Mouse (Mus musculus): ENCODE measurements at regions not wholly inside any gene's neighbourhood (a gene's known extent, or its start where the extent isn't known, plus 50 kb on each side); places are given as distances from the start of the nearest gene placed in this dataset.

DNA sequence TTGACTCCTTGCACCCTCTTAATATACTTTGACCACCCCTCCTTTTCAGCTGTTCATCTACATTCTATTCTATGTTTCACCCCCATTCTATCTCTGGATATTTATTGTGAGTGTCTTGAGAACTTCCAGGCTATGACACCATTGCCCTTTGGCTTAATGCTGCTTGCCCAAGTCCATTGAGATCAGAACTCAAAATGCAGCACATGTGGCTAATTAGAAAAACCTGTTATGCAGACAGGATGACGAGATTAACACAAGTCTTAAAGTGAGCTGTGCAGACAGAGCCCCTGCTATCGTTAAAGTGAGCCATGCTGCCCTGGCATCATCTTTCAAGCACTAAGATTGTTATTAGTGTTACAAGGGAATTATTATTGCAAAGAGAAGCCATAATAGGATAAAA is 299.9 kb downstream of the Prr30 start:
- Histone ChIP-seq H3K27me3 (replicated peaks; ENCODE audit: control insufficient read depth, insufficient read depth, low read length) (no peaks in the 10 kb centered on the region), H3K4me1 (replicated peaks; ENCODE audit: control insufficient read depth, insufficient read depth, low read length) (no peaks in the 10 kb centered on the region), H3K27ac (ENCODE audit: low read length) (no peak overlapping the region), H3K9ac (replicated peaks; ENCODE audit: low read depth, low read length) (no peak overlapping the region), H3K9me3 (ENCODE audit: control insufficient read depth, low read length) (0 out of 2 replicates have a peak, but pooled peaks cover 2% of the 10 kb centered on the region), H3K4me3 (replicated peaks; ENCODE audit: low read length) (no peak overlapping the region), H3K36me3 (ENCODE audit: control insufficient read depth, insufficient read depth) (no peaks in the 10 kb centered on the region), H3K4me2 (ENCODE audit: low read length) (no peak overlapping the region)
- 21% methylated on average over 2 of the region's 2 CpGs for WGBS
- ATAC-seq = no peak

DNA sequence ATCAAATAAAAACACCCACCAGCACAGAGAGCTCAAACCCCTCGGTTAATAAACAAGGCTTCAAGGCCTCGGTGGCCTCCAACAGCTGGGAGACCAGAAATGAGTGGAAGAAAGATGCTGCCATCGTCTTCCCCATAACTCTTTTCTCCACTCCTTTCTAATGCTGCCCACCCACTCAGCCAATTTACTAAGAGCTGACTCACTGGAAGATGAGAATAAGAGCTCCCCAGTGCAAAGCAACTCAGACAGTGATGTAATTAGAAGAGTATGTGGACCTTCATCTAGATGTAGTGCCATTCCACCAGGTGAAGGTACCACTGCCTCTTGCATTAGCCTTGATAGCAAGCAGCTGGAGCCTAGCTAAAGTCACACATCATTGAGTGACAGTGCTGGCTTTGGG is 301.1 kb downstream of the Prr30 start:
- H3K36me3 ChIP-seq (ENCODE audit: control insufficient read depth, insufficient read depth) = no peaks in the 10 kb centered on the region
- WGBS = 82% methylated on average over 3 of the region's 3 CpGs
- H3K27ac ChIP-seq (ENCODE audit: low read length) = no peak overlapping the region
- H3K4me2 ChIP-seq (ENCODE audit: low read length) = no peak overlapping the region
- H3K27me3 ChIP-seq (replicated peaks; ENCODE audit: control insufficient read depth, insufficient read depth, low read length) = no peaks in the 10 kb centered on the region
- ATAC-seq = no peak
- 0 out of 2 replicates have a peak, but pooled peaks cover 2% of the 10 kb centered on the region for H3K9me3 ChIP-seq (ENCODE audit: control insufficient read depth, low read length)
- H3K4me3 ChIP-seq (replicated peaks; ENCODE audit: low read length) = no peak overlapping the region
- no peak overlapping the region for H3K9ac ChIP-seq (replicated peaks; ENCODE audit: low read depth, low read length)
- H3K4me1 ChIP-seq (replicated peaks; ENCODE audit: control insufficient read depth, insufficient read depth, low read length) = no peaks in the 10 kb centered on the region

DNA sequence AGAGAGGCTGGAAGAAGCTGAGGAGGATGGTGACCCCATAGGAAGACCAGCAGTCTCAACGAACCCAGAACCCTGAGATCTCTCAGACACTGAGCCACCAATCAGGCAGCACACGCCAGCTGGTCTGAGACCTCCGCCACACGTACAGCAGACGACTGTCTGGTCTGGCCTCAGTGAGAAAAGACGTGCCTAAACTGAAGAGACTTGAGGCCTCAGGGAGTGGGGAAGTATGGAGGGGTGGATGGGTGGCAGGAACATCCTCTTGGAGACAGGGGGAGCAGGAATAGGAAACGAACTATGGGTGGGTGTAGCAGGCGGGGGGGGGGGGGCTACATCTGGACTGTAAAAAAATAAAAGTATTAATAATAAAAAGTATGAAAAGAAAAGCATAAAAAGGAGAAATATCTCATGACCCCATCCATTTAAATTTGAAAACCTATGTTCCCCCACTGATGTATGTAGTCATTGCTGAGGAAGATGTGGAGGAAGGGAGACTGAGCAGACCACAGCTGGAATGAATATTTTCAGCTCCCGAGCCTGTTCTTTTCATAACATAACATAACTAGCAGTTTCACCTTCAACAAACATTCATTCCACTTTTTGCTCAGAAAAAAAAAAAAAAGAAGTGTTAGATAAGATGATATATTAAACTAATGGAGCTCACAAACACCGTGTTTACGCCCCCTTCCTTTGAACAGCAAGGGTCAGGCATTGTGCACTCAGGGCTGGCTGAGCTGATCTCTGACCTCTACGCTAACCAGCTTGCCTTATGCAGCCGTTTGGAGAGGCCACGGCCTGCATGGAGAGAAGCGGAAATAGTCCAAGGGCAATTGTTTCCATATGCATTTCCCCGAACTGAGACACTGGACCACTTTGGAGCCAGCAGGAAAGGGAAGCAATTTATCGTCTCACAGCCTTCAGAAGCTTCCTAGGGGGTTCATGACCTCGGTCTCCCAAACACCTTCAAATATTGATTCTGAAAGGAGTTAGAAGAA is 310.7 kb downstream of the Prr30 start:
- H3K27me3 ChIP-seq (replicated peaks; ENCODE audit: control insufficient read depth, insufficient read depth, low read length) = no peaks in the 10 kb centered on the region
- no peaks in the 10 kb centered on the region for H3K36me3 ChIP-seq (ENCODE audit: control insufficient read depth, insufficient read depth)
- no peaks in the 10 kb centered on the region for H3K9me3 ChIP-seq (ENCODE audit: control insufficient read depth, low read length)
- 68% methylated on average over 17 of the region's 18 CpGs for WGBS
- H3K9ac ChIP-seq (replicated peaks; ENCODE audit: low read depth, low read length) = no peak overlapping the region
- no peak overlapping the region for H3K4me2 ChIP-seq (ENCODE audit: low read length)
- no peak for ATAC-seq
- no peak overlapping the region for H3K27ac ChIP-seq (ENCODE audit: low read length)
- H3K4me3 ChIP-seq (replicated peaks; ENCODE audit: low read length) = no peak overlapping the region
- H3K4me1 ChIP-seq (replicated peaks; ENCODE audit: control insufficient read depth, insufficient read depth, low read length) = no peaks in the 10 kb centered on the region

DNA sequence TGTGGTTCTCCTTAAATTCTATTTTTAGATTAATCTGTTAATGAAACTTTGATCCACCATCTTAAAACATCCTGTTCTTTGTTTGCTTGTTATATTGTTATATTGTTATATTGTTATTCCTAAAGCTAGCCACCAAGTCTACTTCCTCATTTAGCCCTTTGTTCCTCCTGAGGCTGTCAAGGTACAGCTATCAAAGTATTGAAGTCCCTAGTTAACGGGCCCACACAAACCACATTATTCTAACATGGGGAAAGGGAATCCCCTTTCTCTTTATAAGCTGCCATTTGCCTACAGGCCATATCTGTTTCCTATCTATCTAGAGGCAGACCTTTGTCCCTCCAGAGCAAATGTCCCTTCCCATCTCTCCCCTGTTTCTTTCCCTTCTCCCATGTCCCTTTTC is 317.0 kb downstream of the Prr30 start:
- H3K4me2 ChIP-seq (ENCODE audit: low read length) = no peak overlapping the region
- no peaks in the 10 kb centered on the region for H3K9me3 ChIP-seq (ENCODE audit: control insufficient read depth, low read length)
- no peak overlapping the region for H3K4me3 ChIP-seq (replicated peaks; ENCODE audit: low read length)
- H3K9ac ChIP-seq (replicated peaks; ENCODE audit: low read depth, low read length) = no peak overlapping the region
- no peak for ATAC-seq
- no peaks in the 10 kb centered on the region for H3K4me1 ChIP-seq (replicated peaks; ENCODE audit: control insufficient read depth, insufficient read depth, low read length)
- H3K36me3 ChIP-seq (ENCODE audit: control insufficient read depth, insufficient read depth) = no peaks in the 10 kb centered on the region
- no peaks in the 10 kb centered on the region for H3K27me3 ChIP-seq (replicated peaks; ENCODE audit: control insufficient read depth, insufficient read depth, low read length)
- 71% methylated on average over 1 of the region's 1 CpGs for WGBS
- no peak overlapping the region for H3K27ac ChIP-seq (ENCODE audit: low read length)

DNA sequence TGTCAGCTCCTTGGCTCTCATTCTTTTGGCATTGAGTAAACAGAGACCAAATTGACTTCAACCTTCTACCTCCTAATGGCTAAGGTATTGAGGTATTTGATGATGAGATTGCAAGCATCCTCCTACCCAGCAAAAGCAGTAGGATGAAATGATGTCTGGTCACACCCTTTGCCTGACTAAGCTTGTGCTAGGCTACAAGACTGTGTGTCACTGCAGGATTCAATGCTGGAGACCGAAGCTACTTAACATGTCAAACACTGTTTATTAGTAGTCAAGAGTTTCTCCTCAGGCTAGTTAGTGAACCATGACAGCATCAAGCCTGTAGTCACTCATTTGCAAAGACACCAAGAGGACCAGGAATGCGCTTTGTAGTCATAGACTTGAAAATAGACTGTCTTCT is 320.0 kb downstream of the Prr30 start:
- Histone ChIP-seq H3K4me2 (ENCODE audit: low read length) (no peak overlapping the region), H3K36me3 (ENCODE audit: control insufficient read depth, insufficient read depth) (no peaks in the 10 kb centered on the region), H3K27me3 (replicated peaks; ENCODE audit: control insufficient read depth, insufficient read depth, low read length) (no peaks in the 10 kb centered on the region), H3K4me1 (replicated peaks; ENCODE audit: control insufficient read depth, insufficient read depth, low read length) (no peaks in the 10 kb centered on the region), H3K27ac (ENCODE audit: low read length) (no peak overlapping the region), H3K9me3 (ENCODE audit: control insufficient read depth, low read length) (no peaks in the 10 kb centered on the region), H3K4me3 (replicated peaks; ENCODE audit: low read length) (no peak overlapping the region), H3K9ac (replicated peaks; ENCODE audit: low read depth, low read length) (no peak overlapping the region)
- ATAC-seq = no peak
- 88% methylated on average over 2 of the region's 2 CpGs for WGBS

DNA sequence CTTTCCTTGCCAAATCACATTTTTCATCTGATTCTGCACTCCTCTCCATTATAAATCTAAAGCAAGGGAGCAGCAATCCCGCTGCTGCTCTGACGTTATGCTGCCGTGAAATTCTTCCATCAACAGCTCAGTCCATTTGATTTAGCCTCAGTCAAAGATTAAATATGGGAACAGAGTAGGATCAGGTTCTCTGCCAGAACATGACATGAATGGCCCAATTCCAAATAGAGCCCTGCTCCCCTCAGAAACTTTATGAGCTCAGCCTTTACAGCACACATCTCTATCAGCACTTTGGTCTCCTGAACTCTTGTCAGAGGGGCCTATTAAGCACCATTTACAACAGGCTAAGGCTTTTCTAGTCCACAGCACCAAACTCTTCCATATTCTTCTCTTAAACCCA is 332.3 kb downstream of the Prr30 start:
- Histone ChIP-seq H3K27ac (ENCODE audit: low read length) (no peak overlapping the region), H3K4me3 (replicated peaks; ENCODE audit: low read length) (no peak overlapping the region), H3K4me1 (replicated peaks; ENCODE audit: control insufficient read depth, insufficient read depth, low read length) (no peaks in the 10 kb centered on the region), H3K36me3 (ENCODE audit: control insufficient read depth, insufficient read depth) (no peaks in the 10 kb centered on the region), H3K9me3 (ENCODE audit: control insufficient read depth, low read length) (no peaks in the 10 kb centered on the region), H3K4me2 (ENCODE audit: low read length) (no peak overlapping the region), H3K27me3 (replicated peaks; ENCODE audit: control insufficient read depth, insufficient read depth, low read length) (no peaks in the 10 kb centered on the region), H3K9ac (replicated peaks; ENCODE audit: low read depth, low read length) (no peak overlapping the region)
- 83% methylated on average over 3 of the region's 3 CpGs for WGBS
- no peak for ATAC-seq

DNA sequence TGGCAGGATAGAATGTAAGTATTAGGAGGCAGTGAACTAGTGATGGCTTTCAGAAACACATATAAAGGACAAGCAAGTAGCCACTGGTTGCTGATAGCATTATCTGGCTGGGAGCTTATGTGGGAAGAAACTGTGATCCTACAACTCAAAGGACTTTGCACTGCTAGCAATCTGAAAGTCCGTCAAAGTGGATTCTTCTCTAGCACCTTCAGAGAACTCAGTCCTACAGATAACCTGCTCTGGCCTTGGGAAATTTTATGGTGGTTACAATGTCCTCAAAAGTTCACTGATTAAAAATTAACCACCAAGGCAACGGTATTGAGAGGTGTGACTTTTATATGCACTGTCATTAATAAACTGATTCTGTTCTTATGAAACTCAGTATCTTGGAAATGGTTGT is 335.3 kb downstream of the Prr30 start:
- no peak for ATAC-seq
- Histone ChIP-seq H3K27me3 (replicated peaks; ENCODE audit: control insufficient read depth, insufficient read depth, low read length) (no peaks in the 10 kb centered on the region), H3K4me2 (ENCODE audit: low read length) (no peak overlapping the region), H3K36me3 (ENCODE audit: control insufficient read depth, insufficient read depth) (no peaks in the 10 kb centered on the region), H3K9me3 (ENCODE audit: control insufficient read depth, low read length) (no peaks in the 10 kb centered on the region), H3K9ac (replicated peaks; ENCODE audit: low read depth, low read length) (no peak overlapping the region), H3K4me1 (replicated peaks; ENCODE audit: control insufficient read depth, insufficient read depth, low read length) (no peaks in the 10 kb centered on the region), H3K4me3 (replicated peaks; ENCODE audit: low read length) (no peak overlapping the region), H3K27ac (ENCODE audit: low read length) (no peak overlapping the region)
- WGBS = 92% methylated on average over 2 of the region's 2 CpGs

DNA sequence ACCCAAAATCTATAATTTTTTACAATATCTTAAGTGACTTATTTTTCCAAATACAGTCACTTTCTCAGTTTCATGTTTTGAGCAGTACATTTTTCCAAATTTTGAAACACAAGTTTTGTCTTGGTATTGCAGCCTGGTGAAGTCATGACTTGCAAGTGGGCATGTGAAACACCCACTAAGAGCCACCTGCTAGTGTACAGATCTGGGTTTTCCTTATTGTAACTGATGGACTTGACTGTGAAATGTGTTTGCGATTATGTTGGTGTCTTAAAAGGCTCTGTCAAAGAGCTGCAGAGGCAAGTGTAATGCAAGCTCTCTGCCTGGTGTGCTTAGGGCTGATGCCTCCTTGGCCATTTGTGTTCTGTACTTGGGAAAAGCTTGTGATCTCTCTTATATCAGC is 336.0 kb downstream of the Prr30 start:
- no peaks in the 10 kb centered on the region for H3K36me3 ChIP-seq (ENCODE audit: control insufficient read depth, insufficient read depth)
- no peak overlapping the region for H3K4me3 ChIP-seq (replicated peaks; ENCODE audit: low read length)
- H3K9me3 ChIP-seq (ENCODE audit: control insufficient read depth, low read length) = no peaks in the 10 kb centered on the region
- H3K4me2 ChIP-seq (ENCODE audit: low read length) = no peak overlapping the region
- ATAC-seq = no peak
- no peak overlapping the region for H3K9ac ChIP-seq (replicated peaks; ENCODE audit: low read depth, low read length)
- no peaks in the 10 kb centered on the region for H3K4me1 ChIP-seq (replicated peaks; ENCODE audit: control insufficient read depth, insufficient read depth, low read length)
- no peaks in the 10 kb centered on the region for H3K27me3 ChIP-seq (replicated peaks; ENCODE audit: control insufficient read depth, insufficient read depth, low read length)
- H3K27ac ChIP-seq (ENCODE audit: low read length) = no peak overlapping the region
- WGBS = 100% methylated on average over 1 of the region's 1 CpGs

DNA sequence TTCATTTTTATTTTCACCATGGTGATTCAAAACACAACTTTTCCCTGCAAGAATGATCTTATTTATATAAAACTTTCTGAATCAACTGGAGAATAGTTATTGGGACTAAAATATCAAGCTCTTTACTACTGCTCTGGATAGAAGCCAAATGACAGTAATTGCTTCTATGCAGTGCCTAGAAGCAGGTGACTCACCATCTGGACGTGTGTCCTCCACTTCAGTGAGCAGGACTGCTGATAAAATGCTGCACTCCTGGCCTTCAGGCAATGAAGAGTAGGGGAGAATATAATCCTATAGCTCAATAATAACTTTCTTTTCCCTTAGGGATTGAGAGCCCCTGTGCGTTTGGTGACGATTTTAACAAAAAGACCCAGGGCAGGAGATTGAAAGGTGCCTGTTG is 357.3 kb downstream of the Prr30 start:
- Histone ChIP-seq H3K27ac (ENCODE audit: low read length) (no peak overlapping the region), H3K4me2 (ENCODE audit: low read length) (no peak overlapping the region), H3K36me3 (ENCODE audit: control insufficient read depth, insufficient read depth) (no peaks in the 10 kb centered on the region), H3K4me1 (replicated peaks; ENCODE audit: control insufficient read depth, insufficient read depth, low read length) (no peaks in the 10 kb centered on the region), H3K9me3 (ENCODE audit: control insufficient read depth, low read length) (no peaks in the 10 kb centered on the region), H3K9ac (replicated peaks; ENCODE audit: low read depth, low read length) (no peak overlapping the region), H3K4me3 (replicated peaks; ENCODE audit: low read length) (no peak overlapping the region), H3K27me3 (replicated peaks; ENCODE audit: control insufficient read depth, insufficient read depth, low read length) (no peaks in the 10 kb centered on the region)
- ATAC-seq = no peak
- WGBS = 76% methylated on average over 3 of the region's 3 CpGs

Measured in forebrain, embryonic 16.5 days (tissue).